In the genomic region with DNA sequence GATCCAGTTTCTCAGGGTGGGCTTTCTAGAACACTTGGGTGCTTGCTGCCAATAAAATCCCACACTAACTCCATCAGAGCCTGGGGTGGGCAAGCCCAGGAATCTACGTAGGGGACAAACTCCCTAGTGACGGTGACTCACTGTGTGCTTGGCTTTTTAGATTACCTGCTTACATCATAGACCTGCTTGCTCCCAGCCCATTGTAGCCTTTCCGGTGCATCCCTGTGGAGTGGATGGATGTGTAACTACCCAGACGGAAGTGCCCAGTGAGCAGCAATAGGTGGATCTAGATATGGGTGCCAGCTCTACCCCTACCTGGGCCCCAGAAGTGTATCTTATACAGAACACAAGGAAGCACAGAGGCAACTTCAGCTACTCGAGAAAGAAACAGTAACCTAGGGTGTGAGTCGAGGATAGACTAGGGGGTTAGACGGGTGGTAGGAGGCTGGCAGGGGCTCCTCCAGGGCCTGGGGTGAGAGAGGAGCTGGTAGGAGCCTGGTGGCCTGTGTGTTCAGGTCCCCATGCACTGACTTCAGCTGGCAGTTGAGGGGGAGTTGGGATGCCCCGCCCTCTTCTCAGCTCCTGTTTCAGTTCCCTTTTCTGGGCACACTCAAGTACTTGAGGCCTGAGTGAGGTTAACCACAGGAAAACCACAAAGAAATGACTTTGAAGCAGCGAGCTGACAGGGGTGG, we compare ENCODE assay signal across 12 mouse cellular contexts.
DNase-seq lines count a peak whose midpoint lies in the region; ATAC-seq and TF ChIP-seq lines count a peak whose summit lies in the region.
"Had no signal": no experiment of that assay in that cellular context is flagged by ENCODE, and none has a peak within 500 bp of the region (broad histone marks: within the 10 kb centered on the region; RNA-seq: fewer than 3 reads in every experiment).

No protein-coding gene starts in this region.

- peak; percentile 51 for DNase-seq in lung, adult 2 months
- no peak for DNase-seq in lung, postnatal 10 days
- peak; percentile 3 for DNase-seq in c-Kit-positive CD71-positive TER-119-positive erythroid progenitor cells, embryonic 14.5 days (ENCODE audit: low spot score)
- DNase-seq in thymus, postnatal 14 days, result peak; percentile 14
- no peak for DNase-seq in layer of hippocampus, postnatal 36 days
- no peak for DNase-seq in layer of hippocampus, adult 8-10 months (ENCODE audit: low spot score in 2 of 2)
- no peak for DNase-seq in forebrain, embryonic 10.5 days (ENCODE audit: extremely low spot score, low spot score)
- DNase-seq: heart, adult 2 months; kidney, postnatal 14 days; right cerebral cortex, postnatal 25 days had no signal

- no peaks in the 10 kb centered on the region for H3K4me1 ChIP-seq in lung, adult 2 months (ENCODE audit: control insufficient read depth, insufficient read depth, low read length)
- H3K4me1 ChIP-seq in forebrain, embryonic 10.5 days, result peaks cover 5% of the 10 kb centered on the region

- TF ChIP-seq POLR2A in lung, adult 2 months (IDR thresholded peaks at IDR 0.05; ENCODE audit: borderline replicate concordance, extremely low read depth, low read depth, low read length), result no peak

- TF ChIP-seq CTCF in lung, adult 2 months (IDR thresholded peaks at IDR 0.05; ENCODE audit: insufficient read depth, low read length), result no peak

- no peaks in the 10 kb centered on the region for H3K27me3 ChIP-seq in forebrain, embryonic 10.5 days (ENCODE audit: poor library complexity, severe bottlenecking)

- H3K9me3 ChIP-seq in forebrain, embryonic 10.5 days, result no peaks in the 10 kb centered on the region

- 65% methylated on average over 9 of the region's 9 CpGs for WGBS in lung, adult 2 months
- 88% methylated on average over 9 of the region's 9 CpGs for WGBS in forebrain, embryonic 10.5 days

- no peak overlapping the region for H3K4me3 ChIP-seq in lung, adult 2 months (replicated peaks; ENCODE audit: extremely low read depth, low read depth, low read length)
- no peak overlapping the region for H3K4me3 ChIP-seq in forebrain, embryonic 10.5 days
- H3K4me3 ChIP-seq: heart, adult 2 months had no signal

- ATAC-seq in megakaryocyte, adult 5-6 weeks (ENCODE audit: poor library complexity, severe bottlenecking), result peak; percentile 92

- H3K27ac ChIP-seq in forebrain, embryonic 10.5 days, result no peak overlapping the region
- H3K27ac ChIP-seq: heart, adult 2 months; macrophage had no signal

- no peaks in the 10 kb centered on the region for H3K36me3 ChIP-seq in forebrain, embryonic 10.5 days (replicated peaks)

Comparison
In these comparisons a context has a peak if more than half of its experiments do, and no peak if none do; other contexts are left out.
1. DNase-seq: peak in lung, adult 2 months (single experiment), c-Kit-positive CD71-positive TER-119-positive erythroid progenitor cells, embryonic 14.5 days (single experiment) and thymus, postnatal 14 days (single experiment); none in lung, postnatal 10 days (single experiment), layer of hippocampus, postnatal 36 days (0 of 2), layer of hippocampus, adult 8-10 months (0 of 2) and forebrain, embryonic 10.5 days (single experiment).